Mouse (Mus musculus): ENCODE data around the gene Otop2.

GRCm38 (mm10) chr11:115290919-115291318, 16.0 kb upstream of the Otop2 start:
- TF ChIP-seq EP300 (IDR thresholded peaks at IDR 0.05; ENCODE audit: low read depth), result no peak
- no peak for TF ChIP-seq CTCF (IDR thresholded peaks at IDR 0.05; ENCODE audit: low read depth)
